Mouse (Mus musculus) adrenal gland, adult 2 months (tissue): ENCODE results near the gene Nat14. TPM values are rescaled to one million over a fixed set of nuclear protein-coding genes. Genes with fewer than 3 reads are reported as not detected.

Source experiments
- DNase-seq: peaks from one replicate; pipeline ENCODE4 v3.0.0; 2021
- polyA plus RNA-seq: library from polyadenylated mRNA; depleted of rRNA; stranded (reverse); fragments of >200 nt; gene quantifications from 2 replicates; pipeline ENCODE4 v1.2.3, GENCODE M21; 2012
- total RNA-seq, 2 experiments: library from RNA; stranded (reverse); gene quantifications; 2 replicates each; pipeline ENCODE4 v1.2.3; 2021

The Nat14 gene
- total and polyA plus RNA-seq, 3 experiments, result 8.4 to 11.4 (median 9.2) TPM

DNA sequence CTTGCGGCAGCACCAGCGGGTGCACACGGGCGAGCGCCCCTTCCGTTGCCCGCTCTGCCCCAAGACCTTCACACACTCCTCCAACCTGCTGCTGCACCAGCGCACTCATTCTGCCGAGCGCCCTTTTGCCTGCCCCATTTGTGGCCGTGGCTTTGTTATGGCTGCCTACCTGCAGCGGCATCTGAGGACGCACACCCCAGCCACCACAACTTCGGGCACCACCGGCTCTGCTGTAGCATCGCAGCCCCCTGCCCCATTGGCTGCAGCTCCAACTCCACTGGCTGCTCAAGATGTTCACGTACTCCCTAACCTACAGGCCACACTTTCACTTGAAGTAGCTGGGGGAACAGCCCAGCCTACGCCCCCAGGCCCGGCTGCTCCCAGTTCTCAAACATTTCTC is 1.3 kb upstream of the Nat14 start:
- no peak for DNase-seq

DNA sequence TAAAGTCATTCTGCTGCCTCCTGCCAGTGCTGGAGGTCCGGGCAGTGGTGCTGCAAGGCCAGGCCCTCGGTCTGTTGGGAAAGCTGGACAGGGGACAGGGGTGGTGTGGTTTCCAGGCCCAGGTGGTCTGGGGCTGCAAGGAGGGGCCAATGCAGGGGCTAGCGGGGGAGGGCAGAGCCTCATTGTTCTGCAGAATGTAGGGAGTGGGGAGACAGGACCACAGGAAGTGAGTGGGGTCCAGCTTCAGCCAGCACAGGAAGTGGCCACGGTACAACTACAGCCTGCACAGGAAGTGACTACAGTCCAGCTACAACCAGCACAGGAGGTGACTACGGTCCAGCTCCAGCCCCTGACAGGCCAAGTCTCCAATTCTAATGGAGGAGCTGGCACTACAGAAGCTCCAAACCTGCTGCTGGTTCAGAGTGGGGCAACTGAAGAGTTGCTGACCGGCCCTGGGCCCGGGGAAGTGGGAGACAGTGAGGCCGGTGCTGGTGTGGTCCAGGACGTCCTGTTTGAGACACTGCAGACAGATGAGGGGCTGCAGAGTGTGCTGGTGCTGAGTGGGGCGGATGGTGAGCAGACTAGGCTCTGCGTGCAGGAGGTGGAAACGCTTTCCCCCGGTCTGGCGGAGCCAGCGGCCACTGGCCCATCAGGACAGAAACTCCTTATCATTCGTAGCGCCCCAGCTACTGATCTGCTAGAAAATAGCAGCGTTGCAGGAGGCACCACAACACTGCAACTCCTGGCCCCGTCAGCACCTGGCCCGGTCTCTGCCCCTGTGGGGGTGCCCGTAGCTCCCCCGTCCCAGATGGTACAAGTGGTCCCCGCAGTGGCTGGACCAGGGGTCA is 628 bp upstream of the Nat14 start:
- DNase-seq, result no peak

DNA sequence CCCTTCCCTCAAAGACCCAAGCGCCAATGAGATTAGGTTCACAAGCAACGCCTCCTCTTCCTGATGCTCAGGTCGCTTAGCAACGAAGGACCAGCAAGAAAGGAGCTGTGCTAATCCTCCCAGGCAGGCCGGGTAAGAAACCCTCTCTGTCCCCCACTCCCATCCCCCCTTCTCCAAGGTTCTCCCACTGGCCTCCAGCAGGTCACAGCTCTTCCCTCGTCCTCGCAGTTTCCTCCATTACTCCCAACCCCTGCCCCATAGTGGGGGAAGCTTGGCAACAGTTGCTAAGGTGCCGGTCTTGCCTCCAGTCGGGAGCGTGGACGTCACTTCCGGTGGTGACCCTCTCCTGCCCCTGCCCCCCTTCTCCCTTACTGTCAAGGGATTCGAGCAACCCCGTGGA is 680 bp downstream of the Nat14 start:
- DNase-seq, result peak; percentile 79

DNA sequence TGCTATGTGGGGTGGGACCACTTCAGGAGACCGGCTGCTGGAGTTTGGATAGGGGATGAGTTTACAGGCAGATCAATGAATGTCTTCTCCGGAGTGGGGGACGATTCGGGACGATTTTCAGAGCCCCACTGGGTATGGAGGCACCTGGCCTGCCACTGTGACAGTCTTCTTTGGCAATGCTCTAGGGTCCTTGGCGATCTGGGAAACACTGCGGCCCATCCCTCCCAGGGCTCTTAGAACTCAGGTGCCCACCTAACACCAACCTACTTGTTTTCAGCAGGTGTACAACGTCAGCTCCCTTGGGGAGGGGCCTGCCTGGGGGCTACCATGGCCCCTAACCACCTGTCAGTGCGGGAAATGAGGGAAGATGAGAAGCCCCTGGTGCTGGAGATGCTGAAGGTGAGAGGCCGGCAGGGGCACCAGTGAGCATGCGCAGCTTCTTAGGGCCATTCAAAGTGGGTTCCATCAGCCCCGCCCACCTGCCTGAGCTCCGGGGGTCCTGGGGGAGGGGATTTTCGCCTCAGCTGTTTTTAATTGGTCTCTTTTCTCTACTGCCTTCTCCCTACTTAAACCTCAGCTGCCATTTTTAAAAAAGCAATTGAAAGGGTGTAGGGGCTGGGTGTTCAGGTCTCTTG is 1.2 kb downstream of the Nat14 start:
- no peak for DNase-seq

DNA sequence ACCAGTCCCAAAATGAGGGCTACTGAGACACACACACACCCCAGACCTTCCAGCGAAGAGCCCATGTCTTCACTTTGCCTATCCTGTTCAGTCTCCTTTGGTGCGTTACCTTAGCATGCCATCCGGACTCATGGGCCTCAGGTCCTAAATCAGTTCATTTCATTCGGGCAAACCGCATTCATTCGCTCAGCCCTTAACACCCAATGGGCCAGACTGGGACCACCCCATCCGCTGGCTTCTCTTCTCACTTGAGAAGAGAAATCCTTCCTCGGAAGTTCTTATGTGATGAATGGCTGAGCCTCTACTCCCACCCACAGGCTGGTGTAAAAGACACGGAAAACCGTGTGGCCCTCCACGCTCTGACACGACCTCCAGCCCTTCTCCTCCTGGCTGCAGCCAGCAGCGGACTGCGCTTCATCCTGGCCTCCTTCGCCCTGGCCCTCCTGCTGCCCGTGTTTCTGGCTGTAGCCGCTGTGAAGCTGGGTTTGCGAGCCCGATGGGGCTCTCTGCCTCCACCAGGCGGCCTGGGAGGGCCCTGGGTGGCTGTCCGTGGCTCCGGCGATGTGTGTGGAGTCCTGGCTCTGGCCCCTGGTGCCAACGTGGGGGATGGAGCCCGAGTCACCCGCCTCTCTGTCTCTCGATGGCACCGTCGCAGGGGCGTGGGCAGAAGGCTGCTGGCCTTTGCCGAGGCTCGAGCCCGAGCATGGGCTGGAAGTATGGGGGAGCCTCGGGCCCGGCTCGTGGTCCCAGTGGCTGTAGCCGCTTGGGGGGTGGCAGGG is 1.9 kb downstream of the Nat14 start:
- DNase-seq, result peak; percentile 75

DNA sequence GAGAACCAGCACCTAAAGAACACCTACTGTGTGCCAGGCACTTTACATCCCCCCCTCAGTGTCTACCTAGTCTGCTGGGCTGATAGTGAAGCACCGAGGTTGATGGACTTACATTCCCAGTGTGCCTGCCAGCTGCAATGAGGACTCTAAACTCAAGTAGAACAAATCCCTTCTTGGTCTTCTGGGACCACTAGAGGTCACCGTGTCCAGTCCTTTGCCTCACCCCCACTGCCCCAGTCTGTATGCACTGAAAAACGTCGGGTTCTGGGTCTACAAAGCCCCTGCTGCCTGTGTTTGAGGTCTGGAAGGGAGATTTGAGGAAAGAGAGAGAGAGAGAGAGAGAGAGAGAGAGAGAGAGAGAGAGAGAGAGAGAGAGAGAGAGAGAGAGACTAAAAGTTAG is 2.7 kb downstream of the Nat14 start:
- no peak for DNase-seq

DNA sequence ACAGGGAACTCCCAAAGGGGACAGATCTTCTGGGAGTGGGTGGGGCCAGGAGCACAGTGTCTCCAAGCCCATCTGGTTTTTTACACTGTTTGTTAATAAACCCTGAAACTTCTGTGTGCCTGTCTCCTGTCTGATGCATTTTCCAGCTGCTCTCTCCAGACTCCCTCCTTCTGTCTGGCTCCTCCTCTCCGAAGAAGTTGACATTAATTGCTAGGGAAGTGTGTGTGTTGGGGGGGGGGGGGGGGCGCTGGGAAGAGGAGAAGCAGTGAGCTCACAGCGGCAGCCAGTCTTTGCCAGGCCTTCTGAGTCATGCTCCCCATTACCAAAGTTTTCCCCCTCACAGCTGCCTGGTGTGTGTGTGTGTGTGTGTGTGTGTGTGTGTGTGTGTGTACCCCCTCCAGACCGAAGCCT is 3.1 kb downstream of the Nat14 start:
- DNase-seq, result peak; percentile 73

DNA sequence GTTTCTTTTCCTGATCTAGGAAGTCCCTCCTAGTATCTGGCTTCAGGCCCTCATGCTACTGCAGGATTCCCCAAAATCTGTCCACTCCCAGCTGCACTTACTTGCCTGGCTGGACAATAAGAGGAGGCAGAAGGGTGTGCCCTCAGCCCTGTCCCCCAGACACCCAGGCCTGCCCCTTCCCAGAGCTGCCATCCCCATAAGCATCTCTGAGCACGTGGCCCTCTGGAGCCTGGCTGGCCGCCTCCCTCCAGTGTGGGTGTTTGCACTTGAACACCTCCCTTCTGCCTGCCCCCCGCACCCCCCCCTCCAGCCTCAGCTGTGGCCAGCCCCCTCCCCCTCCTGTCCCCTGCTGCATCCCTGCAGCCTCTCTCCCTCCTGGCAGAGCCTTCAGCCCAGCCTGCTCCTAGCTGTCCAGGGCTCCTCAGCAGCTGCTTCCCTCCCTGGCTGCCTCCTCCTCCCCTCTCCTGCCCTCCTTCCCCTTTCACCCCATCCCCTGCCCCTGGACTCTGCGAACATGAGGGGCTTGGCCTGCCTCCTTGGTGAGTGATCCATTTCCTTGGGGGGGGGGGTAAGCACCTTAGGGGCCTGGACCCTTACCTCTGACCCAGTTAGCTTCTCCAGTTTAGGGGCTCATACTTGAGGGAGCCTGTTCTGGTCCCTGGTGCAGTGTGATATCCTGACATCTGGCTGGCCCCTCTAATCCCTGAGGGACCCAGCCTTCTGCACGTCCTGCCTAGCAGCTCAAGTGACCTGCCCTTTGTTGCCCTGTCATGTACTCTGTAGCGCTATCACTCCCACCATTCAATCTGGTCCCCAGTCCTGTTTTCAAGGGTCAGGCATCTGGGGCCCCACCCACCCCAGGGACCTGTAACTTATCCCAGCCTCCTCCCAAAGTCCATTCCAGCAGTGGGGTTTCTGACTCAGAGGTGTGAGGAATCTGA is 3.9 kb downstream of the Nat14 start, which contains the start of gene Ssc5d:
TSS of gene Ssc5d (plus strand) at position 345 of the 941 bp plus-strand sequence.
- DNase-seq, result no peak

DNA sequence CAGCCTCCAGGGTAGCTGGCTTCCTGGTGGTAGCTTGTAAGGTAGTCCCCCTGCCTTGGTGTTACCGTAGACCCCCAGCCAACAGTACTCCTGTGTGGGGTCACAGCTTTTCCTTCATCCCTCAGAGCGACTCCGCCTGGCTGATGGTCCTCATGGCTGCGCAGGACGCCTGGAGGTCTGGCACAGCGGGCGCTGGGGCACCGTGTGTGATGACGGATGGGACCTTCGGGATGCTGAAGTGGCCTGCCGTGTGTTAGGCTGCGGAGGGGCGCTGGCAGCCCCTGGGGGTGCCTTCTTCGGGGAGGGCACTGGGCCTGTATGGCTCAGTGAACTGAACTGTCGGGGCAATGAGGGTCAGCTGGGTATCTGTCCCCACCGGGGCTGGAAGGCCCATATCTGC is 5.0 kb downstream of the Nat14 start:
- no peak for DNase-seq

DNA sequence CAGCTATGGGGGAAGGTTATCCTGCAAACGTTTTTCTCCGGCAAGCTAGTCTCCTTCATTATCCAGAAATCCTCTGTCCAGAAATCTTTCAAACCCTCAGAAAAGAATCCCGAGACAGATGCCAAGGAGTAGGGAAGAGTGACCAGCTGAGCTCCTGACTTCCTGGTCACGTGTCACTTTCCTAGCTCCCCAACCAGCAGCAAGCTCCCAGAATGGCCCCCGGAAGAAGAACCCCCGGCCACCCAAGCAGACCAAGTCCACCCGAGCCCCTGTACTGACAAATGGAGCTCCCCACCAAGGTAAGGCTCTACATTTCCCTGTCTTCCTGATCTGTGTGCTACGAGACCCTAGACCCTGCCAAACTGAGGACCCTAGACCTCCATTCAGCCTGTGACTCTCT is 5.9 kb downstream of the Nat14 start:
- DNase-seq, result no peak

DNA sequence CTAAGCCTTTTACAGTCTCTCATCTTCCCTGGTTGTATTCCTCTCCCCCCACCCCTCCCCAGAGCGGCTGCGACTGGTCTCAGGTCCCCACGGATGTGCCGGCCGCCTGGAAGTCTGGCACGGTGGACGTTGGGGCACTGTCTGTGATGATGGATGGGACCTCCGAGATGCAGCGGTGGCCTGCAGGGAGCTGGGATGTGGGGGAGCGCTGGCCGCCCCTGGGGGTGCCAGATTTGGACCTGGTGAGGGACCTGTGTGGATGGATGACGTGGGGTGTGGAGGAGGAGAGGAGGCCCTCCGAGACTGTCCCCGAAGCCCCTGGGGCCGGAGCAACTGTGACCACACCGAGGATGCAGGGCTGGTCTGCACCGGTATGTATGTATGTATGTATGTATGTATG is 6.5 kb downstream of the Nat14 start:
- DNase-seq, result no peak

DNA sequence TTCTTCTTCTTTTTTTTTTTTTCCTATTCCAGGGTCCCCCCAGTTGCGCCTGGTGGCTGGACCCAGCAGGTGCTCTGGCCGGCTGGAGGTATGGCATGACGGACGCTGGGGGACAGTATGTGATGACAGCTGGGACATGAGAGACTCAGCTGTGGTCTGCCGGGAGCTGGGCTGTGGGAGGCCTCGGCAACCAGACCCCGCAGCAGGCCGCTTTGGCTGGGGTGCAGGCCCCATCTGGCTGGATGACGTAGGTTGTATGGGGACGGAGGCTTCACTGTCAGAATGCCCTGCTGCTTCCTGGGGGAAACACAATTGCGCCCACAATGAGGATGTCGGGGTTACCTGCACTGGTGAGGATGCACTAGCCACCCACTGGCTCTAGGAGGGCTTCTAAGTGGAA is 11.3 kb downstream of the Nat14 start:
- DNase-seq, result no peak

DNA sequence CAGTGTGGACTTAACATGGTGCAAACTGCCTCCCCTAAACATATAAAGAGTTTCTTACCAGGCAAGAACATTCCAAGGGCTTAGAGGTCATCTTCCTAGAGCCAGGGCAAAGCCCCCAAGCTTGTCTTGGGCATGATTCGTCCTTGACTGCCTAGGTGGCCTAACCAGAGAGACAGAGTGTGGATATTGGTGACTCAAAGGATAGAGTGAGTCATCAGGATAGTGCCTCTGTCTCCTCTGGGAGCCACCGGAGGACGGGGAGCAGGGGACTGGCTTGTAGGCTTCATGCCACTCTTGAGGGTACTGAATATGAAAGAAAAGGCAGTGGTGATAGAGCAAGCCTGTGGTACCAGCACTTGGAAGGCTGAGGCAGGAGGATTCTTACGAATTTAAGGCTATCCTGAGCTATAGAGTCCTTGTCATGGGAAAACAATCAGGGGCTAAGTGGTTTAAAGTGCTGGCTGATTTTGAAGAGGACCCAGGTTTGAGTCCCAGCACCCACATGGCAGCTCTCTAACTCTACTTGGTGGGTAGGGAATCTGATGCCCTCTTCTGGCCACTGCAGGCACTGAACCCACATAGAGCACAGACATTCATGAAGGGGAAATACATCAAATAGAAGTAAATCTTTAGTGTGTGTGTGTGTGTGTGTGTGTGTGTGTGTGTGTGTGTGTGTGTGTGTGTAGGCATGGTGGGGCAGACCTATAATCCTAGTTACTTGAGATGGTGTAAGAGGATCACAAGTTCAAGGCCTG is 12.5 kb downstream of the Nat14 start:
- DNase-seq, result peak; percentile 56

DNA sequence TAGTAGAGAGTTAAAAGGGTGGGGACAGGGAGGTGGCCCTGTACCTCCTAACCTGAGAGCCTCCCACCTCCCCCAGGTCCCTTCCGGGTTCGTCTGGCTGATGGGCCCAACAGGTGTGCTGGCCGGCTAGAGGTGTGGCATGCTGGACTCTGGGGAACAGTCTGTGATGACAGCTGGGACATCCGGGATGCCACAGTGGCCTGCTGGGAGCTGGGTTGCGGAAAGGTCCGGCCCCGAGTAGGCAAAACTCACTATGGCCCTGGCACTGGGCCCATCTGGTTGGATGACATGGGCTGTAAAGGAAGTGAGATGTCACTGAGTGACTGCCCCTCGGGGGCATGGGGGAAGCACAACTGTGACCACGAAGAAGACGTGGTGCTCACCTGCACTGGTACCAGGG is 15.0 kb downstream of the Nat14 start:
- DNase-seq, result no peak

DNA sequence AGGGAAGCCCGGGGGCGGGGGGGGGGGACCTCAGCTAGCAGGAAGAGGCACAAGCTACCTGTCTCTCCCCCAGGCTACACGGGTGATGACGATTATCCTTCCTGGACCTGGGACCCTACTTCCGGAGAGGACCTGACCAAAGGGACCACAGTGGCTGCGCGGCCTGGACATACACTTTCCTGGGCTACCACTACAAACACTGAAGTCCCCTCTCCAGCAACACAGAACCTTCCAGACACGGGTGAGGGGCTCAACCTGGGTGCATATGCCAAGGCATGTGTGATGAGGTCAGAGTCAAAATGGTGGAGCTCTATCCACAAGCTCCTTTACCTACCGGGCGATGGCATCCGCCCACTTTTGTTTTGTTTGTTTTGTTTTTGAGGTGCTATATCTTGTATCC is 15.6 kb downstream of the Nat14 start:
- no peak for DNase-seq

DNA sequence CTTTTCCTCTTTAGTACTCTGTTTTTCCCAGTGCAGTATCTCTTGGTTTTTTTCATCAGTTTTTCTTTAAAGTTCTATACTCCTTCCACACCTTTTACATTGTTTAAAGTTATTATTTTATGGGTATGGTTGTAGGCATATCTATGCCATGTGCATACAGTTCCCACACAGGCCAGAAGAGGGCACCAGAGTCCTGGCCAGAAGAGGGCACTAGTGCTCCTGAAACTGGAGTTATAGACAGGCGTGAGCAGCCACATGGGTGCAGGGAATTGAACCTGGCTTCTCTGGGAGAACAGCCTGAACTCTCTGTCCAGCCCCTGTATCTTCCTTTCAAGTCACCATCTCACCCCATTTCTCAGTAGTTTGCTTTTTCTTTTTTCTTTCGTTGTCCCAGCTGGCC is 16.6 kb downstream of the Nat14 start:
- peak; percentile 77 for DNase-seq

DNA sequence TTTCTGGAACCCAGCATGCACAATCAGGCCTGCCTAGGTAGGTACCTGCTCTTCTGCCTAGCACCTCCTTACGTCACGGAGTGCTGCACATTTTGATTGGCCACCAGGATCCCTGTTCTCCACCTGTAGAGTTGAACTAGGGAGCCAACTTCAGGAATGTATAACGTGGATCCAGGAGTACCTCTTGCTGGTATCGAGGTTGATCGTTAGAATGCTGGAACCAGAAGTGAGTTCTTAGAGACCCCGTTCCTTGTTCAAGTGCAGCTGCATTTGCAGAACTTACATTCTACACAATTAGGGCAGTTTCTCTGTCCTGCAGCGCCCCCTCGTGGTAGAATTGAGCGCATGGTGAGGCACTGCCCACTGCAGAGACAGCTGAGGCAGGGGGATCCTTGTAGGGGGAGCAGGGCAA is 18.2 kb downstream of the Nat14 start:
- DNase-seq, result peak; percentile 83

DNA sequence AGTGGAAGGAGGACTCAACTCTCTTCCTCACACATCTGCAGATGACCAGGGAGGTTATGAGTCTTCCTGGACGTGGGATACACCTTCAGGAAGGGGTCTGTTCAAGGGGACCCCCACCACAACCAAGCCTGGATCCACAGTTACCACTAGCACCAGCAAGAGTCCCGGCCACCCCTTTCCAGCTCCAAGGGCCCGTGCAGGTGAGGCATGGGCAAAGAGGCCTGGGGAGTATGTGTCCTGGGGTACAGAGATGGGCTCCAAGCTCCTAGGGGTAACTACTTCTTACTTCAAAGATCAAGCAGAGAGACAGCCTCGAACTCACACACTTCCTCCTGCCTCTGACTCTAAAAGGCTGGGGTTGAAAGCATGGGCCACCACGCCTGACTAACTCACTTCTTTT is 20.8 kb downstream of the Nat14 start:
- no peak for DNase-seq

DNA sequence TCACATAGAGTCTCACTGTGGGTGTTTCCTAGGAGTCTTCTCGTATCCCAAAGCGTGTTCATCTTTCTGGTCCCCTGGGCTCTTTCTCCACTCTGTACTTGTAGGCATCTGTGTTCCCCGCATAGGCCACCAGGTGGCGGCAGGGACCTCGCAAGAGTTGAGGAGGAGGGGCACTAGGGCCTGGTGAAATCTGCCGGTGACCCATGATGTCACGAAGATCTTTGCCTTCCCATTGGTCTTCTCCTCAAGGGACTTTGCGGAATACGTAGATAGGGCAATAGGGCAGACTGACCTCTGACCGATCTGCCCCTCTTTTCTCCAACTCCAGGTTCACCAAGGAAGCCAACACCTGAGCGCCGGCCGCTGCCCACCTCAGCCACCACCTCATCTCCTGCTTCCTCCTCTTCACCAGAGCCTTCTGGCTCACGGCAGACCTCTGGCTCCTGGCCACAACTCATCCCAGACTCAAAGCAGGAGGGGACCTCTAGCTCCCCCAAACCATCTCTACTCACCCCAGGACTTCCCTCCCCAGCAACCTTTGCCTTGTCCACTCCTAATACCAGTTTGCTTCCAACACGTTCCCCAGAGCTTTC is 21.5 kb downstream of the Nat14 start:
- peak; percentile 92 for DNase-seq

DNA sequence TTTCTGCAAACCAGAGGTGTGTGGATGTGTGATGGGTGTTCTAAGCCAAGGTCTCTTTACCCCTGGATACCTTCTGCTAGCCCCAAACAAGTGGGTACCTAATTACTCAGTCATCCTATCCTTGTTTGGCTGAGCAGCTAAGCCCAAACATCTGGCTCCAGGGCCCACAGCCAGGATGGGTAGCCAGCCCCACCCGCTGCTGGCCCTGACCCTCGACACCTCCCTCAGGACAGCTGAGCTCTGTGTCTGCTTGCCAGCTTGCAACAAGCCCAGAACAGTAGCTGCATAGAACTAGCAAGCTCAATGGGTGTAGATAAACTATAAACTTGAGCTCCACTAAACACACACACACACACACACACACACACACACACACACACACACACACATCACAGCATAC is 26.0 kb downstream of the Nat14 start:
- peak; percentile 88 for DNase-seq

DNA sequence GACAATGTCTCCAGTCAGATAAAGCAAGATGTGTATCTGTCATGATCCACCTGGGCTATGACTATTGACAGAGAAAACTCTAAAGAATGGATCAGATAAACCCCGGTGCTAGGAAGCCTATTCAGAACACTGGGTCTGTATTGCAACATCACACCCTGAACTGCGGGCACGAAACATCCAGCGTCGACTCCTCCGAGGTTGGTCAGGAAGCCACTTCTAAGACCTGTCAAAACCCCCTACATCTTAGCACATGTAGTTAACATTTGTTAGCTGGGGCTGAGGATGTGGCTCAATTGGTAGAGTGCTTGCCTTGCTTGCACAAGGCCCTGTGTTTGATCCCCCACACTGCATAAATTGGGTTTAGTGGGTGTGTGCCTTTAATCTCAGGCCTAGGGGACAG is 26.6 kb downstream of the Nat14 start:
- DNase-seq, result no peak
